Mouse (Mus musculus): ENCODE data around the gene Cep128.

- TF ChIP-seq CTCF (IDR thresholded peaks at IDR 0.05; ENCODE audit: control insufficient read depth, insufficient read depth, insufficient read length), result no peak
- TF ChIP-seq USF1 (IDR thresholded peaks at IDR 0.05; ENCODE audit: low read depth), result no peak
These were observed 42.3 kb upstream of the Cep128 start for GRCm38 (mm10) chr12:91426499-91426898.
